Mouse (Mus musculus) ES-CJ7 (cell line): Measurements from ENCODE around the gene Rp9.

Experiments used
- DNase-seq: peaks from one replicate; pipeline ENCODE4 v3.0.0; 2011; ENCODE audit warnings: low read depth, low spot score

Gene Rp9

DNA sequence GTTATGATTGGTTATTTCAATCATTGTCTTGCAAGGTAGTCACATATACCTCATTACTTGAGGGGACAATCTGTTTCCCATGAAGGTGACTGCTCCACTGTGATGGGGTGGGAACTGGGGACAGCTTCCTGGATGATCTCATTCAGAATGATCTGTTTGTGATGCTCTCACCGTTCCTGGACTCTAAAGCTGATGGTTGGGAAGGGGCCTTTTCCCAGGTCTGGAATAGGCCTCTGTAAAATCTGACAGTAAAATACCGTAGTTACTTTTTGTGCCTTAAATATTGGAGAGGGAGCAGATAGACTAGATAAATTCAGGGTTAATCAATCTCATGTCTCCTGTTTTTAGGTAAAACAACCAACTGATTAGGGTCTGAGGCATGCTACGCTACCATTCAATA, at the start of gene Rp9:
Rp9 (minus strand) TSS at position 101 of the 400 bp plus-strand sequence.
- no peak for DNase-seq

DNA sequence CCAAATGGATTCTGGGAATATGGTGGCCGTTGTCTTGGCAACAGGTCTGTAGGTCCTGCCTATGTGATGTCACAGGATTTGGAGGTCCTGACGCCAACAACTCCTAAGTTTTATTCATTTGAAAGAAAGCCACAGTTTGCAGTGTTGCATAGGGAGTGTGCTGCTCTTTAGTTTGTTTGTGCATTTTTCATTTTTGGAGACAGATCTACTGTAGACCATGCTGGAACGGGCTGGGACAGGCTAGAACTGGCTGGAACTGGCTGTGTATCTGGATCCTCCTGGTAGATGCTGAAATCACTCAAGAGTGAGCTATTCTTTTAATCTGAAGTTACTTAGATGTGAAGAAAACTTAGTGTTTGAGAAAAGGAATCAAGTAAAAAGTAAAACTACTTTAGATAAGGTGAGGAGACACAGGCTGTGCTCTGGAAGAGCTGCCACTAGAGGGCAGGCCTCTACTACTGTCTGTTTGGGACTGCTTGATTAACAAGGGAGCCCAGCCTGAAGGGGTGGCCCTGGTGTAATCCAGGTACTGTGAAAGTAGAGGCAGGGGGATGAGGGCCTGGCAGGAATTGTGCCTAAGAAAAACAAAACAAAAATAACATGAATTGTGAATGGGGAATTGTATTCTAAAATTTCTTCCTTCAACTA, 49.0 kb upstream of the Rp9 start:
- DNase-seq, result peak; percentile 60

DNA sequence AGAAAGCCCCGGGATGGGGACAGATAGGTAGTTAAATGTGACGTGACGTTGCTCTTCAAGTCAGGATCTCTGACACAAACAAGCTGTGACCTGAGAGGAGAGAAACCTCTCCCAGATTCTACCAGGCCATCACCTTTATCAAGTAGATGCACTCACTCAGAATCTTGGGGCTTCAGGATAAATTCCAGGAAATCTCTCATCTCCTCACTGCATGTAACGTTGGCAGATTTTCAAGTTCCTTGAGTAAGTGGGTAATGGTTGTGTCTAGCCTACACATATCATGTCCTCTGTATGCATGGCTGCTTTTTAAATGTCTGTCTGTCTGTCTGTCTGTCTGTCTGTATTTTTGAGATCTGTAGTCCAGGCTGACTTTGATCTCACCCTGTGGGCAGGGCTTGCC, 45.5 kb upstream of the Rp9 start:
- no peak for DNase-seq

DNA sequence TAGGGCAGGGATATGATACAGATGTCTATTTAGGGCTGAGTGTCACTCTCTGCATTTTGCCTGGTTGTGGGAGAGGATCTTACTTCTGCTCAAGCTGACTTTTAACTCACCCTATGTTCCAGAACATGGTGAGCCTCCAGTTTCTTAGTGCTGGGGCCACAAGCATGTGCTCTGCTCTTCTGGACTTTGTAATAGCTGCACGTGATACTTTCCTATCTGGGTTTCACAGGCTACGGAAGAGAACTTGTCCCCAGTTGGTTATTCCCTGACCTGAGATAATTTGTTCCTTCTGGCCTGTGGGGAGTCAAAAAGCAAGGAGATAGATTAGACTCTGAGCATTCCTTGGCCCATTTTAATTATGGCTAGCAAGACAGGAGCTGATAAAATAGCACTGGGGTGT, 36.0 kb upstream of the Rp9 start:
- no peak for DNase-seq

DNA sequence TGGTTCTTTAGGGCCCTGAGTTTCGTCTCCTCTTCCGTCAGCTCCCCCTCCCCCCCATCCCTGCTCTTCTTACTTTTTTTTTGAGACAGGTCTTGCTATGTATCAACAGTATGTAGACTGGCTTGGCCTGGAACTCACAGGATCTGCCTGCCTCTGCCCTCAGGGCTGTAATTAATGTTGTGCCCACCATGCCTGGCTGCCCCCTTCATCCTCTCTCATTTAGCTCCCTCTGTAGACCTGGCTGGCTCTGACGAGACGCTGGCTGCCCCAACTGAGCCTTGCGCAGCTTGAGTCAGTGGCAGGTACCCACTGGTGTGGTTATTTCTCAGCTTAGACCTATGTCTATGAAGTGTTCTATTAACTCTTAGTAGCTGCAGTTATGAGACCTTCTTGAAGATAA, 34.0 kb upstream of the Rp9 start:
- DNase-seq, result no peak

DNA sequence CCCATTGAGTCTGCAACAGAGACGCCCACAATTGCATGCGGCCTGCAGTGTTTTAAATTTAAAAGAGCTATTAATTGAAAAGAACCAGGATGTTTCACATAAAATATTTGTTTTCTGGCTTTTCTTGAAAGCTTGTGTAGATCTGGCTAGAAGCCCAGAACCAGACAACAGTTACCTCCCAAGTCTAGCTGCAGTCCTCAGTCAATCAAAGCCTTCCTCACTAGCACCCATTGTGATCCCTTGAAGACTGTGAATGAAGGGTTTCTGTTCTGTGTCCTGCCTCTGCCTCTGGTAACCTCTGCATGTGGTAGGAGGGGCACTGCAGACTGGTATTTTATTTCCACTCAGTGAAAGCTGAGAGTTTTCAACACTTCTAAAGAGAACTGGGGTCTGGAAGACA, 33.4 kb upstream of the Rp9 start:
- no peak for DNase-seq

DNA sequence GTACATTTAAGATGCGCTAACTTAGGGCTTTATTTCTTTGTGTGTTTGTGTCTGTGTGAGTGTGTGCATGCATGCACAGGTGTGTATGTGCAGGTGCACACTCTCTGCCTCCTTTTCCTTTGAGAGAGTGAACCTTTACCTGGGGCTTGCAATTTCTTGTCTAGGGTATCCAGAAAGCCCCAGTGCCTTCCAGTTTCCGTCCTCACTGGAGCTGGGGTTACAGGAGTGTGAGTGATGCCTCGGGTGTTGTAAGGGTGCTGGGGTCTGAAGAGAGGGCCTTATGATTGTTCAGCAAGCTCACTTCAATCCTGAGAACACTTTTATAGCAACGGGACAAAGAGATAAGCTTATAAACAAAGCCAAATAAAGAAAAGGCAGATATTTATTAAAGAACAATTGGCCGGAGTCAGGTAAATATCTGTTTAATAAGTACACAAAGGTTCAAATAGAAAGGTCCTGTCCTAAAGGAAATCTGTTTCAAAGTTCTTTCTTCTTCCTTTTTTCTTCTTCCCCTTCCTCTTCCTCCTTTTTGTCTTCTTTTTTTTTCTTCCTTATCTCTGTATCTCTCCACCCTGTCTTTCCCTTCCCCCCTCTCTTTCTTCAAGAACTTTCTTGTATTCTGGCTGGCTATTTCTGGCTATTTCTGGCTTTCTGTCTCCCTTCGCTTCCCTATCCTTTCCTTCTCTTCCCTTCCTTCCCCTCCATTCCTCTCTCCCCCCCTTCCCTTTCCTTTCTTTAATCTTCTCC, 27.7 kb upstream of the Rp9 start:
- no peak for DNase-seq

DNA sequence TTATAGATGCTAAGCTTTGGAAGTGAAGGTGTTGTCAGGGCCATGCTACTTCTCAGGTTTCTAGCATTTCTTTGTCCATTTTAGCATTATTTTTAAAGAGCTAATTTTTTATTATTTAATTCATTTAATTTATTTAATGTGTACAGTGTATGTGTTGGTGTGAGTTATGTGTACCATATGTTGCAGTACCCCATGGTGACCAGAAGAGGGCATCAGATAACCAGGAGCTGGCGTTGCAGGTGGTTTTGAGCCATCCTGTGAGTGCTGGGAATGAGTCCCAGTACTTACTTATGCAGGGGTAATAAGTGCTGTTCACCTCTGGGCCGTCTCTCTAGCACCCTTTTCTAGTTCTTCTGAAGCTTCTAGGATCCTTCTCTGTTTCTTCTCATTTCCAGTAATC, 25.6 kb upstream of the Rp9 start:
- DNase-seq, result peak; percentile 33

DNA sequence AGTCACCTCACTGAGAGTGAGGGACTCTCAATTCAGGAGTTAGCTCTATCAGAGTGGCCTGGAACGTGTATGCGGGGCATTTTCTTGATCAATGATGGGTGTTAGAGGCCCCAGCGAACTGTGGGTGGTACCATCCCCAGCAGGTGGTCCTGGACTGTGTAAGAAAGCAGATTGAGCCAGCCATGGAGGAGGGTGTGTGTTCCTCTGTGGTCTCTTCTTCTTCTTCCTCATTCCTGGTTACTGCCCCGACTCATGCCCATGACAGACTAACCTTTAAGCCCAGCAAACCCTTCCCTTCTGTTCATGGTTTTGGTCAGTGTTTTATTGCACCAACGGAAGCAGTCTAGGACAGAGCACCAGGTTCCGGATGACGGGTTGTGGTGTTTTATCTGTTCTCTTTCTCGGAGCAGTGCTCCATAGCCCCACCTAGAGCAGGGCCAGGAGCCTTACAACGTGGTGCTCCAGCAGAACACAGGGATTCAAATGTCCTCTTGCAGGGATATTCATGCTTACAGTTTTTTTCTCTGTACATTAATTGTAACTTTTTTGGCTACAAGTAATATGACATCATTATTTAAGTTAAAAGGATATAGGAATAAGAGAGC, 24.8 kb upstream of the Rp9 start:
- peak; percentile 54 for DNase-seq

DNA sequence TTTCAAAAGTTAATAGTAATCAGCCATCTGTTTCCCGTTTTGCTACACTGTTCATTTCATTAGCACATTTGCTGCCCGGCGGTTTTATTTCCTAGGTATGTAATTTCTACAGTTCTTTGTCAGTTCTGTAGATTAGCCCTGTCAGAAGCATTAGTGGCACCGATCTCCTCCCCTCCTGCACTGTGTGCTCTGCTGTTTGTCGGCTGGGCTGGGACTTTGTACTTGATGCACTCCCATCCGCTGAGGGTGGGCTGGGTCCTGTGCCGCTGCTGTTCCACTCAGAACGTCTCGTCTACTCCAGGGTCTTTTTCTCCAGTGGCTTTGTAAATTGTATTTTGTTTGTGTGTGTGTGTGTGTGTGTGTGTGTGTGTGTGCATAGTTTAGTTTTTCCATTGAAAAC, 19.4 kb upstream of the Rp9 start:
- DNase-seq, result no peak

DNA sequence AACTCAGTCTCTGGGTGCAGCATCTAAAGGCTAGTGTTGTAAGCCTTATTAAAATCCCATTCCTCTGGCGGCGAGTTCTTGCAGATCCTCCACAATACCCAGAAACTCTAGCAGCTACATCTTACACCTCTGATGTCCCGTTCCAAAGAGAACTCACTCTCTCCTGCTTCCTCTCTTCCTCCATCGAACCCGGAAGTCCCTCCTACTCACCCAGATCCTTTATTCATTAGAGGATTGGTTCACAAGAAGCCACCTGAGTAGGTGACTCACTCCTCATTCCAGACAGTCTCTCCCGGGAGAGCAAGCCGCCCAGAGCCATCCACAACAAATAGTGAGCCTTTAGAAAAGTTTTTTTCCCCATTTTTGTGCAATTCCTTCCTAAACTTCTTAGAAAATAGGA, 16.7 kb upstream of the Rp9 start:
- DNase-seq, result peak; percentile 49

DNA sequence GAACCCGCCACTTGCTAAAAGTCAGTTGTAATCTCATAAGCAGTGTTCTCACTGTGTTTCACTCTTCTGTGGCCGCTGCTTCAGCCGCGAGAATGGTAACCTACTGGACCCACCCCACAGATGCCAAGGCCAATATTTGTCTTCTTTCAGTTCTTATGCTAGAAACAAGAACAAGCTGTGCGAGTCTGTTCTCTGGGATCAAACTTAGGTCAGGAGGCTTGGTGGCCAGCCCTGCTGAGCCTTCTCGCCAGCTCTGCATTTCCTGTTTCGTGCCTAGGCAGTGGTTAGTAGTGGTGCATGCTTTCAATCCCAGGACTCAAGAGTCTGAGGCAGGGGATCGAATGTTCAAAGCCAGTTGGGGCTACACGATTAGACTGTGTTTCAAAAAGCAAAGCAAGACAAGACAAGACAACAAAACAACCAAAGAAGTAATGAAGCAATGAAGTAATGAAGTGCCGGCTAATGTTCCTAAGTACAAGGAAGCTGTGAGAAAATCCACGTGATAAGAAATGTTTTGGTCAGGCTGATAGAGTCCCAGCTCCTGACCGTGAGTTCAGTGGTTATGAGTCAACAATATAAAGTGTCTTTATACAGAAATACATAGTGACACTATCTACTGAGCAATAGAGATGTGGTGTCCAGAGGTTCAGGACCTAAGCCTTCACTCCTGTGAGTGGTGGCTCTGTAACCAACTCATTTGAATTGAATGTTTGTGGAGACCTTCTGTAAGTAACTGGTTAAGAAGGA, 15.2 kb upstream of the Rp9 start:
- no peak for DNase-seq

DNA sequence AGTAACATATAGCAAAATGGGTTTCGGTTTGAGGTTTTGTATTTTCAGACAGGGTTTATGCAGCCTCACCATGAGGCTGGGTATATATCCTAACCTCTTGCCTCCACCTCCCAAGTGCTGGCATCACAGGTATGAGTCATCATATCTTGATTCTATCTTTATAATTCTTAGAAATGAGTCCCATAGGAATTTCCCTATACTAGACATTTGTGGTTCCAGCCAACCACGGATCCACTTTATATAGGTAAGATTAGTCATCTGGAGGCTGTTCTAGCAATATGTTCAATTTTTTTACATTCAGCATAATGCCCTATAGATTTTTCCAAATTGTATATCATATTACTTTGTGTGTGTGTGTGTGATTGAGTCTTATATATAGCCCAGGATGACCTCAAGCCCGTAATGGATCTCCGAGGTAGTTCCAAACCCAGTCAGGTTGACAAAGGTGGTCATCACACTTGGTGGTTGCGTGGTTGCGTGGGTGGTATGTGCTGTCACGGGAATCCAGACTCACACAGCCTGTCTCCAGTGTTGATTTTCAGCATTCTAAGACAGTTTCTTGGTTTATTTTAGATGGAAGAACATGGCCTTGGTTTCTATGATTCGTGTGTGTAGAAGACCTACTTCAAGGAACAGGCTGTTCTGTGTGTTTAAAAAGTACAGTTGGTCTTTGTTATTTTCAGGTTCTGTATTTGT, 14.5 kb upstream of the Rp9 start:
- no peak for DNase-seq

DNA sequence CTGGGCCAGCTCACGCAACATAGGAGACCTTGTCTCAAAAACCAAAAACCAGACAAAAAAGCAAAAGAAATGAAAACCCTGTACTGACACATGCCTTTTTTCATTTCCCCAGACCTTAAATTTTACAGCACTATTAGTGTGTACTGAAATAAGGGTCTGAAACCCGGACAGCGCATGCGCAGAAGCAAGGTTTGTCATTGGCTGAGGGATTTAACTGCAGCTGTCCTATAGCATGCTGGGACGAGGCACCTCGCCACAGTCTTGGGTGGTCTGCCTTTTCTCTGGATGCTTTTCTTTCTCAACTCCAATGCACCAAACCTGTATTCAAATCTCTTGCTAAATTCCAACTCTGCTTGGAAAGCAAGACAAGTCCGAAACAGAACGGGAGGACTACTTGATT, 9.4 kb upstream of the Rp9 start:
- DNase-seq, result peak; percentile 53

DNA sequence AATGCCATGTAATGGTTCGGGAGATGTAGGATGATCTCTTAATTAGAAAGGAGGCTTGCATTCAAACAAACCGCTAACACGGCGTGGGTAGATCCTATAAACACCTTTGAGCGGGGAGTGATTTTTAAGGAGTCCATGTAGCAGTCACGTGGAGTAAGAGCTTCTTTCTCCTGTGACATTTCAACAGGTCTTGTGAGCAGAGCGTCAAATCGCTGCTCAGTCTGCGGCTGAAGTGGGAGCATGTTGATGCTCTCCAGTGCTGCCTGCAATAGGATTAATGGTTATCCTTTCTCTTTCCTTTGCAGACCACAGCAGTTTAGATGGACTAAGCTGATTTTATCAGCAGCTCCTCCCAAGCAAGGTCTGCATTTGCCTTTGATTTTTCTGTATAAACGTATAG, 6.7 kb upstream of the Rp9 start:
- peak; percentile 16 for DNase-seq

DNA sequence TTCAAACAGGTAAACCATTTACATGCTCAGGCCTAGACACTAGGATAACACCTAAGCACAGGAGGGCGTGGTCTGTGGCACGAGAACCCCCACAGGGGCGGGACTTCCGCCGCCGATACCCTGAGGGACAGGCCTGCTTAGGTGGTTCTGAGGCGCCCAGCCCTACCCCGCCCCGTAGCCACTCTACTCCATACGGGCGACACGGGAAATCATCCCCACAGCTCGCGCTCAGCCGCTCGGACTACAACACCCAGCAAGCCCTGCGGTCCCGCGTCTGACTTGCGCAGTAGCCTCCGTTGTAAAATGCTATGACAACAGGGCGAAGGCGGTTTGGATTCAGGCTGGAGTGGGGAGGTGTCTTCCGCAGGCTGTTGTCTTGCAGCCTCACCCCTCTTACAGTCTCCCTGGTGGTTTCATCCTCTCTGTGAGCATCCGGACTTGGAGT, 5.9 kb upstream of the Rp9 start, which contains the start of gene Bbs9:
Bbs9 (plus strand) TSS at position 292 of the 445 bp plus-strand sequence.
- peak; percentile 99 for DNase-seq

DNA sequence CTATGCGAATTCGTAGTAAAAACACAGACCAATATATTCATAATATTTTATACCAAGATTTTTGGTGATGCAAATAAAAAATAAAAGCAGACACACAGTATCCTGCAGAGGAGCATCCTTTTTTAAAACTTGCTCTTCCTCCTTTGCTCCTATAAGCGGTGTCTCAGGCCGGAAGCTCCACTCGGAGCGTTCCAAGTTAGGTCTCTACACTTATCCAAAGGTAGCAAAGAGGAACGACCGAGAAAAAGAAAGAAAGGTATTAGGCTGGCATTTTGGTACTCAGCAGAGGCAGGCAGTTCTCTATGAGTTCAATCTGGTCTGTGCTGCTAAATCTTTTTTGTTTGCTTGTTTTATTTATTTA, 664 bp downstream of the Rp9 start:
- DNase-seq, result no peak

DNA sequence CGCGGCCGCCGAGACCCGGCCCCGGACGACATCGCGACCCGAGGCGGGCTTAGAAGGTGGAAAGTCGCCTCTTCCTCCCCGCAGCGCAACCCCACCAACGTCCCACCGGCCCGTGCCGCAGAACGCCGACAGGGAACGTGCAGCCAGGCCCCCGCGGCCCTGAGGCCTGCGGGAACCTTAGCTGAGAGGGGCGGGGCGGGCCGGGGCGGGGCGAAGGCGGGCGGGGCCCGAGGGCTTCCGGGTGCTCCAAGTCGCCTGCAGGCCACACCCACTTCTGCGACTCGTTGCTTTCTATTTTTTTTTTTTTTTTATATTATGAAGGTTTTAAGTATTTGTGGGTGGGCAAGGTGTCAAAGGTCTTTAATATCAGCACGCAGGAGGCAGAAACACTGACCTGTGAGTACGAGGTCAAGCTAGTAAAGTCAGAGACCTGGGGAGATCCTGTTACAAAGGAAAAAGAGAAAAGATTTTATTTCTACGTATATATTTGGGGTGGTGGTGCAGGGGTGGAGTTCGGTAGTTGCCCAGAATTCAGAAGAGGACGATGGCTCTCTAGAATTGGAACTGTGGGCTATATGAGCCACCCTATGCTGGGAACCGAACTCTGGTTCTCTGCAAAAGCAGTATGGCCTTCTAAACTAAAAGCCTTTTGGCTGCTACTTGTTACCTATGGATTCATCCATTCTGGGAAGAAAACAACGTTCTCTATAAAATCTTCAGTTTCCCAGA, 1.2 kb downstream of the Rp9 start:
- DNase-seq, result peak; percentile 70

DNA sequence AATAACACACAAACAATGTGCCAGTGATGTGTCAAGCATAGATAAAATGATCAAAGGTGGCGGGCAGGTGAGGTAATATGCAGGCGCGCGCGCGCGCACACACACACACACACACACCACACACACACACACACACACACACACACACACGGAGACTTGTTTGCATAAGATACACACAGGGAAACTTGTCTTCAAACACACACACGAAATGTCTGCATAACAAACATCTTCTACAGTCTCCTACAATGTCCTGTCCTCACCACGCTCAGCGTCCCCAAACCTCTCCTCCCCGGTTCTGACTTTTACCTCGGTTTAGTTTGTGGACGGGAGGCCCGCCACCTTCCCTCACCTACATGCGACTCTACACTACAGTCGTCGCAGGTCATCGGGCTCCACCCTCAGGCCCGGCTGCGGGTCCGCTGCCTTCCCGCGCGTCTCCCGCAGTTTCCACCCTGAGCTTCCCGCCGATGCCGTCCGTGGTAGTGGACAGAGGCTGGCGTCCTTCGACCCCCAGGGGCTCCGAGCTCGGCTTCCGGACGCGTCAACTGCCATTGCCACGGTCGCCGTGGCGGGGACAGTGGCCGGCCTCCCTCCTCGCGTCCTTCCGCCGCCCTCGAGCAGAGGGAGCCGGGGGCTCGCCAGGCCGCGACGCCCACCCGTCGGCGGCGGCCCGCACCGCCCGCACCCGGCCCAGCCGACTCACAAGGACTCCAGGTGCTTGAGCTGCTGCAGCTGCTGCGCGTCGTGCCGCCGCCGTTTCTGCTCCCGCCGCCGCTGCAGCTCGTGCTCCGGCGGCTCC, 2.0 kb downstream of the Rp9 start:
- DNase-seq, result peak; percentile 29

DNA sequence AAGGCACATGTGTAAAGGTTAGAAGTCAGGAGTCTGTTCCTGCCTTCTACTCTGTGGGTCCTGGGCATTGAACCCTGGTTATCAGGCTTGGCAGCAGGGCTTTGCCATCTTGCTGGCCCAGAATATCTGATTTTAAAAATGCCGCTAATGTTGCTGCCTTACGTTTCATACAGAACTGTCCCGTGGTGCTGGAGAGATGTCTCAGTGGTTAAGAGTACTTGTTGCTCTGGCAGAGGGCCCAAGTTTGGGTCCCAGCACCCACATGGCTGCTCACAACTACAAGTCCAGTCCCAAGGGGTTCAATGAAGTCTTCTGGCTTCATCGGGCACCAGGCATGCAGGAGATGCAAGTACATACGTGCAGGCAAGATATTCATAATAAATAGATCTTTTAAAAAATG, 3.3 kb downstream of the Rp9 start:
- DNase-seq, result no peak
